Mouse (Mus musculus) adipocyte (in vitro differentiated cells): Measurements from ENCODE around the gene Rftn1.

Experiments used
- DNase-seq: peaks from one replicate; pipeline ENCODE4 v3.0.0-alpha.2; 2016; ENCODE audit warnings: low spot score

The Rftn1 gene

GRCm38 (mm10) chr17:50093356-50093755 is 97.1 kb downstream of the Rftn1 start:
- DNase-seq = no peak

- DNase-seq = no peak
Measured at GRCm38 (mm10) chr17:50092848-50093247, 97.6 kb downstream of the Rftn1 start.

- DNase-seq = no peak
Measured at GRCm38 (mm10) chr17:50091829-50092228, 98.6 kb downstream of the Rftn1 start.

DNA sequence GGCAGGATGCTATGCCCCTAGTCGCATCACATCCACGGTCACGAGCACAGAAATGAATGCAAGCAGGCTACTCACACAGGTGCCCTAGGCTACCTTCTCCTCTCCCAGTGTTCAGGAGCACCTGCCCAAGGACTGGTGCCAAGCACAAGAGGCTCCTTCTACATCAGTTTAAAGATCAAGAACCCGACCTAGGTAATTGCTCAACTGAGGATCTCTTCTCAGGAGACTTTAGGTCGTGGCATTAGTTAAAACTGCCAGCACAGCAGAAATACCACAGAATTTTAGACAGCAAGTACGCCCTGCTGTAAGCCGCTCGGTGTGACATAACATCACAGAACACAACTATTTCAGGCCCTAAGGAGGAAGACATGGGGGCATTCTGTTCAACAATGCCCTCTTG is 100.7 kb downstream of the Rftn1 start:
- no peak for DNase-seq

DNA sequence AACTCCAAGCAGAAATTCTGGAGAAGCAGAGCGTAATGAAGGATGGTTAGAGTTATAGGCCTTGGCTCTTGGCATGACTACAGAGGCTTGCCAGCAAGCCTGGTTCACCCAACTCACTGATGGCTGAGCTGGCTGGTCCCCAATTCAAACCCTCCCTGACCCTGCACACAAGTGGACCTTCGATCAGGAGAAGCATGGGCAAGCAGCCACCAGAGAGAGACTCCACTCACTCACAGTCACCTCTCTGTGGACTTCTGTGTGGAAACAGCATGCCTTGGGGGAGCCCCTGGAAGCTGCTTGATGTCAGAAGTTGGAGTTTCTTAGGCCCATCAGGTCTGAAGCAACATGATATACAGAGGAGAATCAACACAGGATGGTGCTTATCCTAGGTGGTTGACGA is 102.4 kb downstream of the Rftn1 start:
- no peak for DNase-seq

- no peak for DNase-seq
Measured at GRCm38 (mm10) chr17:50086887-50087286, 103.6 kb downstream of the Rftn1 start.

GRCm38 (mm10) chr17:50084721-50085120 is 105.8 kb downstream of the Rftn1 start:
- DNase-seq = no peak

GRCm38 (mm10) chr17:50083937-50084336 is 106.5 kb downstream of the Rftn1 start:
- no peak for DNase-seq

- DNase-seq = no peak
Measured at GRCm38 (mm10) chr17:50082947-50083346, 107.5 kb downstream of the Rftn1 start.

- DNase-seq = no peak
Measured at GRCm38 (mm10) chr17:50081647-50082046, 108.8 kb downstream of the Rftn1 start.

- no peak for DNase-seq
Measured at GRCm38 (mm10) chr17:50080991-50081390, 109.5 kb downstream of the Rftn1 start.

GRCm38 (mm10) chr17:50078749-50079148 is 111.7 kb downstream of the Rftn1 start:
- DNase-seq = no peak

DNA sequence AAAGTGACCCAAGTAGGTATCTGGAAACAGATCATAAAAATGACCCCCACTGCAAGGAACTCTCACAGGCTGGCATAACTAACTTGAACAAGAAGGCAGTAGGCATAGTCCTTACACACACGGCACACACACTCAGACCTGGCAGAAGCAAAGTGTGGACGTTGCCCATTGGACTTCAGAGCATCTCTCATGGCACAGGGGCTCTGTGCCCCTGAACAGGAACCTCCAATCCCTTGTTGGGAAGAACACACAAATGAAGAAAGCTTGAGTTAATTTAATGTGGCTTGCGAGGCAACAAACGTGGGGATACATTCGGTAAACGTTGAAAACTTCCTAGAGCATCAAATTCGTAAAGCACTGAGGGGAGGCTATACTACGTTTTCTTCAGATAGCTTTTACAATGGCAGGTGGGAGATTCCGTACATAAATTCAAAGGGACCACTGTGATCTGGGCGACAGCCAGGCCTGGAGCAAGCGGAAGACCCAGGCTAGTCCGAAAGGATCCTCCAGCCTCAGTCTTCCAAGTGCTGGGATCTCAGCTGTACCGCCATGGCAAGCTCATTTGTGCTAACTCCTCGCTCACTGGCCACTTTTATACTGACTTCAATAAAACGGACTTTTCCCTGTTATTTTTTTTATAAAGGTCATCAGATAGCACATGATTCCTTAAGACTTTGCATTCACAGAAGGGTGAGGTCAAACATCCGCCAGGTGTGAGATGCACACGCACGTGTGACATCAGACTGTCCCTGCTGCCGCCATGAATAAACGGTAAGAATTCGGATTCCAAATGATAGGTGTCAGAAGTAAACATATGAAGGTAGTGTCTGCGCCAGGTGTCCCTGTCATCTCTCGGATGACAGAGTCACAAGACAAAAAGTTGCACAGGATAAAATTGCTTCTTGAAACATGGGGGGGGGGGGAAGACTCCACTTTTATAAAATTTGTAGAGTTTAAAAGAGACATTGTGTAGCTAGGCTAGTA is 117.2 kb downstream of the Rftn1 start:
- DNase-seq = no peak

DNA sequence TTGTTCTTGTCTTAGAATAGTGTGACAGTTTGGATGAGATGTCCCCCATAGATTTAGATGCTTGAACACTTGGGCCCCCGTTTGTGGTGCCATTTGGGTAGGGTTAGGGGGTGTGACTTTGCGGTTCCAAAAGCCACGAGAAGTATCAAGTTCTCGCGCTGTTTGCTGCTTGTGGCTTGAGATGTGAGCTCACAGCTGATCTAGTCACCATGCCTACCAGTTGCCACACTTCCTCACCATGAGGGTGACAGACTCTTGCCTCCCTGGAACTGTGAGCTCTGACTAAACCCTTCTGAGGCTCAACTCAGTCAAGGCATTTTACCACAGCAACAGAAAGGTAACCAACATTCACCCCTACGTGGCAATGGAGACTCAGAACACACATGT is 118.9 kb downstream of the Rftn1 start:
- no peak for DNase-seq

DNA sequence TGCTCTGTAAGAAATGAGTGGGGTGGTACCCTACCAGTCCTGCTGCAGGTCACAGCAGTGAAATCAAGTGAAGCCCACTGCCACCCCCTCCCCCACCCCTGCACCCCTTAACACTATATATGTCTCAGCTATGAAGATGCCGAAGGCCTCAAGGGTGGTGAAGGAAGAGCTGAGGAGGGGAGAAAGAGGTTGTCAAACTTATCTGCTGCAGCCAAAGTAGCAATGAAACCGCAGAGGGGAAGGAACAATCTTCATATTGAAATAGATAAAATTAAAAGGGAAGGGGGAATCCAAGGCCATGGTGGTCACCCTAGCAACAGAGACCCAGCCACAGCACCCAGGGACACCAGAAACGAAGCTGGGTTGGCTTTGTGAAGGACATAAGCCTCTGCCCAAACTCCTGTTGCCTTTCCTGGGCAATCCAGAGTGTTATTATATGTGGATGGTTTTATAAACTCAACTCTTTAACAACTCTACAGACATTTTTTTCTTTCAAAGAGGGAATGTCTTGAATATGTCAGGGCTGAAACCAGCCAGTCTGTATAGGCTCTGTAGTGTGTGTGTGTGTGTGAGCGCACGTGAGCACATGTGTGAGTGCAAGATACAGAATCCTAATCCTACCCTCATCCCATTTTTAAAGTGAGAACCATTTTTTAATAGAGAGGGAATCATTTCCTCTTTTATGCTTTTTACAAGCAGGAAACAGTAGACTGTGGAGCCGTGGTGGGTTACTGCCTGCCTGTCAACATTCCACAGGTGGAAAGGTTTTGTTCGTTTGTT is 119.5 kb downstream of the Rftn1 start:
- no peak for DNase-seq

DNA sequence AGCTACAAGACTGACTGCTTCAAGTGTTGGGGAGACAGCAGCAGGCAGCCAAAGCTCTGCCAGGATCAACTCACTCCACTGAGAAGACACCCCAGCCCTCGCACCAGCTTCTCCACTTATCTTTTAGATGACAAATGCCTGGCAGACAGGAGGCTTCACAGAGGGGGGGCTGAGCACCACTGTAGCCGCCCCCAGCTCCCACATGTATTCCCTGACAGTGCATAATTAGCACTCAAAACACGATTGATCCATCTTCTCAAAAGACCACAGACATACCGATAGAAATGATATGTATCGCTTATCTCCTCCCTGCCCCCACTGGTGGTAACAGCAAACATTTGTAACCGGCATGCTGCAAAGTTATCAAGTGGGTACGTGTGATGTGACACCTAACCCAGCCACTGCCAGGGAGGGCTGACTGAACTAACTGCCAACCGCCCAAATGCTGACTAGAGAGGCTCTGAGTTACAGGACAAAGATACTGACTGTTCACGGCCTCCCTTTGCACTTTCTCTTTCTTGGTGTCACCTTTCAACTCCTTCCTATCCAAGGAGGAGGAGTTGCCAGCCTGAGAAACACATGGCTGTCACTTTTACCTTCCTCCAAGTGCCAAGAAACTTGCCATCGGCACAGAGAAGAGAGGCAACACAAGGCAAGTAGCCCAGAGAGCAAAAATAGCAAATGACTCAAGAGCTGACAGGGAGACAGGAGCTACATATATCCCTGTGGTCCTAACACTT is 120.4 kb downstream of the Rftn1 start:
- DNase-seq = peak; percentile 17

GRCm38 (mm10) chr17:50069205-50069604 is 121.3 kb downstream of the Rftn1 start:
- no peak for DNase-seq

DNA sequence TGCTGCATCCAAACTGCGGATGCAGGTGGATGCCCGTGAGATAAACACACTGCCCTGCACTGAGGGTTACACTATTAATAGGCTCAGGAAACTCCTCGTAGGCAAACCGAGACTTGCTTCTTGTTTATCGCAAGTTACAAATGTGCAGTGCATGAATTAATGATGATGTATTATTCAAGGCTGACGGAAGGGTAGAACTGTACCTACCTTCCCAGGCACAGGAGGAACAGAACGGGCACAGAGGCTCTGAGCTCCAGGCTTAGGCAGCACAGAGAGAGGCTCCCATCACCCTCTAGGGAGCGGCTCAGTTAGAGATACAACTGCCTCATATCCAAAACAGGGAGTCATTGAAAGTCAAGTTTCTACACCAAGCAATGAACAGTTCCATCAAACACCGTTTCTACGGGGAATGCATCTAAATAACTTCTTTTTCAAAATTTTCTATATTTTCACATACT is 121.8 kb downstream of the Rftn1 start:
- no peak for DNase-seq

DNA sequence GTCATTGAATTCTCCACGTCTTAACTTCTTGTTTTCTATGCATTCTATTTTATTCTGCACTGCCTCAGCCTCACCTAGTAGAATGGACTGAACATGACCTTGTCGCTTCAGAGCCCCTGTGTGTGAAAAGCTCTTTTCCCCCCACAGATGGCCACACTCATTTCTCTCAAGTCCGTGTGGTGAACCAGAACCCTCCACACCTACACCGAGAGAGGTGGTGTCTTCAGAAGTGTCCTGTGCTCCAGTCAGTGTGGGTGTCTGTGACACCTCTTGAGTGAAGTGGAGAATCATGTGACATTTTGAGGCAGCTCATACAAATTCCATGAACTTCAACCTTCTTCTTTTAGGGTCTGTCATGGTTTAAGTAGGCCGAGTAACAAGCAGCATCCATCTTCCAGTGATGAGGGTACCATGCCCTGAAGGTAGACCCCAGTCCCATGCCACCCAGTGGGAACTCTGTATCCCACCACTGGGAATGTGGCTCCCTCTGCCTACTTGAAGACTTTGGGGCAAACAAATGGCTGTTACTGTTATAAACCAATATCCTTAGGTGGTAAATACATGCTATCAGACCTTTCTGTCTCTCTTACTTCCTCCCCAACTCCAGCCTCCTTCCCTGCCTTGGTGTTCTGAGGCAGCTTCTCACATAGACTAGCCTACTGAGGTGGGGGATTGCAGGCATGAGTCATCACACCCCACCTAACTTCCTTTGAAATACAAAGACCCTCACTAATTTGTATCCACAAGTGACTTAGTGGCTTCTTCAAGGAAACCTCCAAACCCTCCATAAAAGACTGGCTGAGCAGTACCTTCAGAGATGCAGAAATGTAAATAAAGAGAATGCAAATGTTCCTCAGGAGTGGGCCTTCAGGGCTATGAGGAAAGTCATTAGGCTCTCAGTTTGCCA is 122.4 kb downstream of the Rftn1 start:
- DNase-seq = no peak

DNA sequence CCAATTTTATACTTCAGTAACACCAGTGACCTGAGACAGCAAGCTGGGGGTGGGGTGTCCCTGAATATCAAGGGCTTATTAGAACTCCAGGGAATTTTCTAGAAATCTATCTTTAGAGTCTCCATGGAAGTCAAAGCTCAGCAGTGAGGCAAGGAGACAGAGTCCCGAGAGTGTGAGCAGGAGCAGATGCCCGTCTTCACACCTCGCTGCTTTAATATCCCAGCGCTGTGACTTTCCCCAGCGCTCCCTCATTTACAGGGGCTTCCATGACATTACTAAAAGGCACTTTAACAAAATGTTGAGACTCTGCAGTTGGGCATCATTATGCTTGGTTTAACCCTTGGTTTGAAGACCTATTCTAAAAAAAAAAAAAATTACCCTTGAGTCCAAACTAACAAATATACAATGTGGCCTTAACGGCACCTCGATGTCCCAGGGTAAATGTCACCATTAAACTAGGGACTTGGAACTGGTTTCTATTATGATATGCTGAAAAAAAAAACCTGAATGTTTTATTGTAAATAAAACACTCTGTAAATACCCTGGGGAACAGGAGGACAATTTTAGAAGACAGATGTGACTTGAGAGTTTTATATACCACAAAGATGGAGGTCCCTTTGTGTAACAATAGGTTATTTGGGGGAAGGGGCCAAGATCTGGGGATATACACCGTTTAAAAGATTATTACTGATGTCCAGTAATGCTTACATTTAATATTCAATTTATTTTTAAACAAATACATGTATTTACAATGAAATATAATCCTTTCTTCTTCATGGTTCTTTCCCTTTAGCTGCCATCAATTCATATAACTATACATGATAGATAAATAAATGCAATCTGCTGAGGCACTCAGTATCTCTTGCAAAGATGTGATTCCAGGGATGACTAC is 123.4 kb downstream of the Rftn1 start:
- no peak for DNase-seq
